Mouse (Mus musculus): ENCODE measurements around the gene Enpp5. TPM values are rescaled to one million over a fixed set of nuclear protein-coding genes. Genes with fewer than 3 reads are reported as not detected.

Enpp5 gene
- total and polyA plus RNA-seq, 3 experiments, result 5.2 to 7.0 TPM; not detected in 1

DNA sequence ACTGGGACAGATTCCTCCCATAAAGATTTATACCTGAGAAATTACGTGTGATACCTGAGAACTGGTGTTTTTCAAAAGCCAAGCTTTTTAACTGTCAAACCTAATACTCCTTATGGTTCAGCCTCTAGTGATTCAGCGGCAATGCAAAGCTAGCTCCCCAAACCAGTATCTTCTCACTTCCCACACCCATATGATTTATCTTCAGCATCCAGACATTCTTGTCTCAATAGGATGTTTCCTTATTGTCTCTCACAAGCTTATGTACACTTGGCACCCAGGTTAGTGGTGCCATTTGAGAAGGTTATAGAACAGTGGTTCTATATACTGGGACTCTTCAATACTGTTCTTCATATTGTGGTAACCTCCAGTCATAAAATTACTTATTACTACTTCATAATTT lies 39.1 kb downstream of the Enpp5 start:
- H3K27me3 ChIP-seq (ENCODE audit: control insufficient read depth in 1 of 2, insufficient read depth in 2 of 2, low read length in 2 of 2), result no peaks in the 10 kb centered on the region
- no peak overlapping the region for H3K9ac ChIP-seq (ENCODE audit: control insufficient read depth, low read depth, low read length, poor library complexity, severe bottlenecking)
- peak overlapping the region in 1 of 2 experiments; percentile 25; a peak in 1 of 4 replicates for H3K4me3 ChIP-seq (ENCODE audit: control insufficient read depth in 1 of 2, insufficient read depth in 1 of 2, low read depth in 2 of 2, low read length in 2 of 2)
- DNase-seq (ENCODE audit: low read depth, low spot score), result peak; percentile 80
- H3K79me2 ChIP-seq (ENCODE audit: control insufficient read depth, insufficient read depth, low read length, poor library complexity), result no peaks in the 10 kb centered on the region
- peaks cover 22 to 37% of the 10 kb centered on the region in 2 experiments for H3K4me1 ChIP-seq (ENCODE audit: control insufficient read depth in 1 of 2, insufficient read depth in 2 of 2, low read length in 2 of 2)
- no peaks in the 10 kb centered on the region for H3K9me3 ChIP-seq (replicated peaks; ENCODE audit: insufficient read depth, low read length)
- H3K36me3 ChIP-seq (ENCODE audit: control insufficient read depth in 1 of 2, insufficient read depth in 2 of 2, low read length in 2 of 2), result peaks cover 0 to 41% of the 10 kb centered on the region in 2 experiments; a peak in 2 of 4 replicates
- peak overlapping the region; percentile 70 for H3K27ac ChIP-seq (ENCODE audit: control insufficient read depth, low read depth, low read length)
- no peak for TF ChIP-seq E2F4 (IDR thresholded peaks at IDR 0.05; ENCODE audit: borderline replicate concordance, low read depth, low read length)
- TF ChIP-seq BHLHE40 (IDR thresholded peaks at IDR 0.05; ENCODE audit: borderline replicate concordance, low read depth, low read length), result no peak
- TF ChIP-seq TBP (IDR thresholded peaks at IDR 0.05; ENCODE audit: low read depth, low read length), result 0 out of 2 replicates have a peak, but pooled peaks have one; percentile 21
- TF ChIP-seq GABPA (IDR thresholded peaks at IDR 0.05; ENCODE audit: low read depth, low read length), result no peak
- no peak for TF ChIP-seq ZKSCAN1 (IDR thresholded peaks at IDR 0.05; ENCODE audit: low read depth, low read length)
- no peak for TF ChIP-seq KAT2A (conservative IDR thresholded peaks at IDR 0.05; ENCODE audit: low read depth, low read length)
- no peak for TF ChIP-seq POLR2AphosphoS5 (IDR thresholded peaks at IDR 0.05; ENCODE audit: borderline replicate concordance, low read depth, low read length)
- no peak for TF ChIP-seq MAZ (IDR thresholded peaks at IDR 0.05; ENCODE audit: low read depth, low read length)
- peak; percentile 54 to 76 for TF ChIP-seq EP300 (IDR thresholded peaks at IDR 0.05; ENCODE audit: low read depth in 1 of 2, low read length in 2 of 2)
- TF ChIP-seq MAFK (IDR thresholded peaks at IDR 0.05; ENCODE audit: borderline replicate concordance, low read depth, low read length), result no peak
- no peak for TF ChIP-seq JUND (IDR thresholded peaks at IDR 0.05; ENCODE audit: low read depth, low read length)
- TF ChIP-seq NELFE (IDR thresholded peaks at IDR 0.05; ENCODE audit: low read depth, low read length), result no peak
- no peak for TF ChIP-seq CTCF (IDR thresholded peaks at IDR 0.05 in 2 of 3, conservative IDR thresholded peaks at IDR 0.05 in 1 of 3; ENCODE audit: control insufficient read depth in 1 of 3, insufficient read depth in 1 of 3, low read depth in 2 of 3, low read length in 3 of 3, poor library complexity in 1 of 3, severe bottlenecking in 1 of 3)
- TF ChIP-seq SMC3 (IDR thresholded peaks at IDR 0.05; ENCODE audit: low read depth, low read length), result no peak
- TF ChIP-seq GATA1 (IDR thresholded peaks at IDR 0.05; ENCODE audit: low read depth, low read length), result peak; percentile 71
- no peak for TF ChIP-seq MYB (IDR thresholded peaks at IDR 0.05; ENCODE audit: low read depth, low read length)
- no peak for TF ChIP-seq CHD1 (IDR thresholded peaks at IDR 0.05; ENCODE audit: low read depth, low read length)
- no peak for TF ChIP-seq USF2 (IDR thresholded peaks at IDR 0.05; ENCODE audit: borderline replicate concordance in 1 of 2, insufficient read depth in 1 of 2, low read depth in 1 of 2, low read length in 2 of 2)
- no peak for TF ChIP-seq NRF1 (IDR thresholded peaks at IDR 0.05; ENCODE audit: insufficient read depth, low read depth, low read length, poor library complexity, severe bottlenecking)
- peak; percentile 75 for TF ChIP-seq TCF12 (IDR thresholded peaks at IDR 0.05; ENCODE audit: low read depth, low read length)
- no peak for TF ChIP-seq MEF2A (IDR thresholded peaks at IDR 0.05; ENCODE audit: extremely low read depth, insufficient replicate concordance, low read depth, low read length, poor library complexity, severe bottlenecking)
- TF ChIP-seq UBTF (IDR thresholded peaks at IDR 0.05; ENCODE audit: borderline replicate concordance, insufficient read depth, low read depth, low read length), result no peak
- no peak for TF ChIP-seq HCFC1 (IDR thresholded peaks at IDR 0.05; ENCODE audit: low read depth, low read length)
- TF ChIP-seq MYC (IDR thresholded peaks at IDR 0.05; ENCODE audit: low read depth, low read length), result no peak
- TF ChIP-seq CHD2 (IDR thresholded peaks at IDR 0.05; ENCODE audit: low read length), result no peak
- TF ChIP-seq POLR2AphosphoS2 (IDR thresholded peaks at IDR 0.05; ENCODE audit: low read length), result no peak
- TF ChIP-seq RCOR1 (IDR thresholded peaks at IDR 0.05; ENCODE audit: low read depth, low read length), result no peak
- TF ChIP-seq MXI1 (IDR thresholded peaks at IDR 0.05; ENCODE audit: low read depth, low read length), result no peak
- TF ChIP-seq ZMIZ1 (IDR thresholded peaks at IDR 0.05; ENCODE audit: low read depth, low read length), result no peak
- no peak for TF ChIP-seq MAX (IDR thresholded peaks at IDR 0.05; ENCODE audit: low read length)
- no peak for TF ChIP-seq ZNF384 (IDR thresholded peaks at IDR 0.05; ENCODE audit: low read depth, low read length)
- no peak for TF ChIP-seq SIN3A (IDR thresholded peaks at IDR 0.05; ENCODE audit: low read length)
- TF ChIP-seq ETS1 (IDR thresholded peaks at IDR 0.05; ENCODE audit: low read depth, low read length), result peak; percentile 45
- peak; percentile 69 for TF ChIP-seq TAL1 (IDR thresholded peaks at IDR 0.05; ENCODE audit: low read length)
- no peak for TF ChIP-seq POLR2A (IDR thresholded peaks at IDR 0.05; ENCODE audit: control insufficient read depth in 1 of 2, insufficient read depth in 1 of 2, low read depth in 1 of 2, low read length in 2 of 2, poor library complexity in 1 of 2)
- no peak for TF ChIP-seq USF1 (IDR thresholded peaks at IDR 0.05; ENCODE audit: low read depth, low read length)
- no peak for TF ChIP-seq ELF1 (IDR thresholded peaks at IDR 0.05; ENCODE audit: low read depth, low read length)
- no peak for TF ChIP-seq ZC3H11A (IDR thresholded peaks at IDR 0.05; ENCODE audit: low read depth, low read length)

All from MEL (cell line).